Mouse (Mus musculus) frontal cortex, postnatal 14 days (tissue): ENCODE measurements around the gene Fhod1.

ENCODE experiments used
- DNase-seq, 2 experiments: peaks; one replicate each; pipeline ENCODE4 v3.0.0; 2022; ENCODE audit warnings: low spot score in 2 of 2

Fhod1 gene

GRCm38 (mm10) chr8:105347428-105348221 lies at the start of gene Fhod1:
TSS of gene Fhod1 (minus strand) at chr8:105347953.
- peak; percentile 81 to 82 for DNase-seq

- no peak for DNase-seq
Measured at GRCm38 (mm10) chr8:105393915-105394314, 46.2 kb upstream of the Fhod1 start.

DNA sequence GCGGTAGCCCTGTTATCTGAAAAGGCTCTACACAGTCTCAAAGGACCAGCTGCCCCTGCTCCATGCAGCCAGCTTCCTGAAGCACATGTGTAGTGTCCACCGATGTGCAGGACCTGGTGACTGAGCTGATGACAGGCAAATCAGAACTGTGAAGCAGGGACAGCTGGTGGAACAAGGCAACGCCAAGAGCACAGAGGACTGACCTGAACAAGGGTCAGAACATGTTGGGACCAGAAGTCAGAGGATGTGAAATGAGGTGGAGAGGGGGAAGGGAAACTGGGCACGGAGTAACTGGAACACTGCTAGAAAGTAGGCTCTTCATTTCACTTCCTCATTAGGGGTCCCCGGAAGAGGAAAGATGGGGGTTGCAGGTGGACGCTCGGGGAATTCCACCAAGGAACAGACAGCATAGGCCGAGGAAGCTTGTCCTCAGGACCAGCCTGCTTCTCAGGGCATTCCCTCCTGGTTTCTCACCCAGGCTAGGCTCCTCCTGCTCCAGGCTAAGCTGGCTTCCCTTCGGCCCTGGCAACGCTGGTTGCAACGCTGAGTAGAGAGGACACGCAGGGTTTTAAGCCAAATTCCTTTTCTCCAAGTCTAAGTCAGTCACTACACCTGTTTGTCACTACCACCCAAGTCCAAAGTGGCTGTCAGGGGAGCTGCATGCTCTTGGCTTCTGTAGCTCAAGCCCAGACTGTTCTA lies 45.5 kb upstream of the Fhod1 start:
- no peak for DNase-seq

GRCm38 (mm10) chr8:105389096-105389495 lies 41.3 kb upstream of the Fhod1 start:
- DNase-seq, result no peak

DNA sequence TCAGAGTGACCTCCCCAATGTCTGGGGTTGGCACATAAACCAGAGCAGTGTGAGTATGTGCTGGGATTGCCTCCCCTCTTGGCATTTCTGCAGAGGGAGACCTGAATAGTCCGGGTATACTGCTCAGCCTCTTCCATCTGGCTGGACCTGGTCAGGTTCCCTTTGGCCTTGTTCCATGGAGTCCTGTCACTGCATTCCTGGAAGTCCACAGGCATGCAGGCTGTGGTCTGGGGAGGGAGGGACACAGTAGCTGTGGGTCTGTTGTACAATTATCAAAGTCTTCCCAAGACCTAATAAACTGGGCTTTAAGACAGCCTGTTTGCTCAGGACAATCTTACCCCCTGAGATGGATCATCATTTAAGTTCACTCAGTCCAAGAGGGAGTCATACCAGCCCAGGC lies 39.4 kb upstream of the Fhod1 start:
- no peak for DNase-seq

DNA sequence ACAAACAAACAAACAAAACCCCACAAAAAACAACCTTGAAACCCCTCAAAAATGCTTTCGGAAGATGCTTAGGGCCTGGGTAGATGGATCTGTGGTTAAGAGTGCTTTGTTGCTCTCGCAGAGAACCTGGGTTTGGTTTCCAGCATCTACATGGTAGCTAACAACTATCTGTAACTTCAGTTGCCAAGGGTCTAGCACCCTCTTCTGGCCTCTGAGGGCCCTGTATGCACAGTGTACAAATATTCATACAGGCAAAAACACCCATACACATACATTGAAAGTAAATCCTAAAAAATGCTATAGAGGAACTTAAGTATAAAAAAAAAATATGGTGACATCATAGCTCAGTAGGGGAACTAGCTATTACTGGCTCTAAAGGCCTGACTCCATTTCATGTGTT lies 36.3 kb upstream of the Fhod1 start:
- no peak for DNase-seq

DNA sequence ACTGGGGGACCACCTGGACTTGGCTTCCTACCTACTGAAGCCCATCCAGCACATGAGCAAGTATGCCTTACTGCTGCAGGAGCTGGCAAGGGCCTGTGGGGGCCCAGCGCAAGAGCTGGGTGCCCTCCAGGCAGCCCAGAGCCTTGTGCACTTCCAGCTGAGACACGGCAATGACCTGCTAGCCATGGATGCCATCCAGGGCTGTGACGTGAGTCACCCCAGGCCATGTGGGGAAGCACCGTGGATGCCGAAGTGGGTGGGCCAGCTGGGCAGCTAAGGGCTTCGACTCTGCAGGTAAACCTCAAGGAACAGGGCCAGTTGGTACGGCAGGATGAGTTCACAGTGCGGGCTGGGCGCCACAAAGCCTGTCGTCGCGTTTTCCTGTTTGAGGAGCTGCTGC lies 32.6 kb upstream of the Fhod1 start:
- DNase-seq, result no peak

DNA sequence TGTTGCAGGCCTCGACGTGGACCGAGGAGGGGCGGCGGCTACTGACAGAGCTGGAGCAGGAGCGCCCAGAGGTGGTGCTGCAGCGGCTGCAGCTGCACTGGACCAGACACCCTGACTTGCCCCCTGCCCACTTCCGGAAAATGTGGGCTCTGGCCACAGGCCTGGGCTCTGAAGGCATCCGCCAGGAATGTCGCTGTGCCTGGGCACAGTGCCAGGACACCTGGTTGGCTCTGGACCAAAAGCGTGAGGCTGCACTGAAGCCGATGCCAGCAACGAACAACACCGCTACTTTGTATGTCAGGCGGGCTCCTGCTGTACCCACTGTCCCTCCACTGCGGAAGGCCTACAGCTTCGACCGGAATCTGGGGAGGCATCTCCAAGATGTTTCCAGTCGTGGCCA lies 30.9 kb upstream of the Fhod1 start:
- DNase-seq, result peak; percentile 28 to 30

DNA sequence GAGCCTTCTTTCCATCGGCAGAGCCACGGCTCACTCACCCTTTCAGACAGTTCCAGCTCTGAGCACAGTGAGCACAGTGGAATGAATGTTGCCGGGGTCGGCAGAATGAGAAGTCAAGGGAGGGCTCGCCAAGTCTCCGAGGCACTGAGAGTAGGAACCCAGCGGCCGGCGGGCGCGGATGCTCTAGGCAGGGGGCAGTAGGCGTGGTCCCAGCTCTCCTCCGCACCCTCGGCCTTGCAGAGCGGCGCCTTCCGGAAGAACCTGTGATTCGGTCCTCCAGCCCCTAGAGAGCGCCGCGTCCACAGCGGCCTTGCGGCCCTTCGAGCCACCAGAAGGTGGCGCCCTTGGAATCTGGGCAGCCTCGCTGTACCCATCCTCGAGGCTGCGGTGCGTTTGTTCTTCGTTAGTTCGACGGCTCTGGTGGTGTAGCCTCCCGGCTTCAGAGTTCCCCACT lies 26.8 kb upstream of the Fhod1 start:
- no peak for DNase-seq

DNA sequence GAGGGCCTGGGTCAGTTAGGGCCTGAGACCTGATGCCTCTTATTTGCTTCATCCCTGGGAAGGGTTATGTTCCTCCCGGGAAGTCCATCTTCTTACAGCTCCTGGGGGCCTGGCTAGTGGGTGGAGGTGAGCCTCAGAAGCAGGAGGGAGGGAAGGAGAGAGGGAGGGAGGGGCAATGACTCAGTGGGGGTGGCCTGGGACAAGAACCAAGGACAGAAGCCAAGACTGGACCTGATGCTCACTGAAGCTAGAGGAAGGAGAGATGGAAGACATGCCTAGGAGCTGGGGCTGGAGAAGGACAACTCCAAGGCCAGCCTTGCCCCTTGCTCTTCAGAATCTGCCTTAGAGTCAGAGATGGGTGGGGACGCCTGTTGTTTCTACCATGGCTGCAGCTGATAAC lies 25.3 kb upstream of the Fhod1 start, which contains the start of gene Plekhg4:
Plekhg4 (plus strand) TSS at position 243 of the 400 bp plus-strand sequence.
- DNase-seq, result no peak

- no peak for DNase-seq
Measured at GRCm38 (mm10) chr8:105372473-105372872, 24.7 kb upstream of the Fhod1 start.

DNA sequence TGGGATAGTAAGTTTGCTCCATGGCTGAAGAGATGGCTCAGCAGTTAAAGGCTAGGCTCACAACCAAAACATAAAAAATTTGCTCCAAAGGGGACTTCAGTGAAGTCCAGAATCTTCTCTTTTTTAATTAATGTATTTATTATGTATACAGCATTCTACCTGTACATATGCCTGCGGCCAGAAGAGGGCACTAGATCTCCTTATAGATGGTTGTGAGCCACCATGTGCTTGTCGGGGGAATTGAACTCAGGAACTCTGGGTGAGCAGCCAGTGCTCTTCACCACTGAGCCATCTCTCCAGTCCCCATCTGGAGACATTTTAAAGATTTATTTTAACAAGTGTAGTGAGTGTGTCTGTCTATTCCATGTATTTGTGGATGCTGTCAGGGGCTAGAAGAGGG lies 19.4 kb upstream of the Fhod1 start:
- no peak for DNase-seq

GRCm38 (mm10) chr8:105361751-105362702 lies 14.3 kb upstream of the Fhod1 start:
- no peak for DNase-seq

- DNase-seq, result no peak
Measured at GRCm38 (mm10) chr8:105359646-105360045, 11.9 kb upstream of the Fhod1 start.

GRCm38 (mm10) chr8:105359208-105359607 lies 11.5 kb upstream of the Fhod1 start:
- DNase-seq, result no peak

DNA sequence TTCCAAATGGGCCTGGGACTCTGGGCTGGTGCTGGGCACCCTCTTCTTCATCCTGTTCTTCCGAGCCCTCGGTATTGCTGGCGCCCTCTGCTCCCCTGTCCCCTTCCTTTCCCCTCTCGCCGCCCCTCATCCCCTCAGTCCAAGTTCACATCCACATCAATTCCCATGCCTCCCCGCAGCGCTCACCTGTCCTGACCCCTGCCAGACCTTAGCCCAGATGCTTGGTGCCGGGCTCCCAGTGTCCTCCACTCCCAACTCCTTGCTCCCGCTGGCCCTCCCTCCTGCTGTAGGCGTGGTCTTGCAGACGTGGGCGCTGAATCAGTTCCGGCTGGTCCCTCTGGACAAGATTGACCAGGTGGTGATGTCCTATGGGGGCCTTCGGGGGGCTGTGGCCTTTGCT lies 8.9 kb upstream of the Fhod1 start:
- DNase-seq, result no peak

DNA sequence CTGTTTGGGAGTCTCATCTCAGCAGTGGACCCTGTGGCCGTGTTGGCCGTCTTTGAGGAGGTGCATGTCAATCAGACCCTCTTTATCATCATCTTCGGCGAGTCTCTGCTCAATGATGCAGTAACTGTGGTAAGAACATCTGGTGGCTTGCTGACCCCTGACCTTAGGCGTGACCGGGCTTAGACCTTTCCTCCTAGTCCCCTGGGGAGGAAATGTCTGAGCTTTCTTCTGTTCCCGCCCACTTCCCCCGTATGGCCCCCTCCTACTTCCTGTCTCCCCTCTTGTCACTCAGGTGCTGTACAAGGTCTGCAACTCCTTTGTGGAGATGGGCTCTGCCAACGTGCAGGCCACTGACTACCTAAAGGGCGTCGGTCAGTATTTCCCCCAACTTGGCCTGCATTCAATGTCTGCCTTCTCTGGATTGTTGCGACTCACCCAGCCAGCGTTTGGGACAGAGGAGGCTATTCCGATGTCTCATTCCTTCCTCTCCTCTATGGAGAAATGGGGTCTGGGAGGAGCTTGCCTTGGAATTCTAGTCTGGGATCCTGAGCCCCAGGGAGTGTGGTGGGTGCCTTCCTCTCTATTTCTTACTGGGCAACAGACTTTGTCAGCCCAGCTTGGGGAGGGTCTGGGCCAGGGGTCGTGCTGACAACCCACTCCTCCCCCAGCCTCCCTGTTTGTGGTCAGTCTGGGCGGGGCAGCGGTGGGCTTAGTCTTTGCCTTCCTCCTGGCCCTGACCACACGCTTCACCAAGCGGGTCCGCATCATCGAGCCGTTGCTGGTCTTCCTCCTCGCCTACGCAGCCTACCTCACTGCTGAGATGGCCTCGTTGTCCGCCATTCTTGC lies 7.6 kb upstream of the Fhod1 start:
- DNase-seq, result no peak

DNA sequence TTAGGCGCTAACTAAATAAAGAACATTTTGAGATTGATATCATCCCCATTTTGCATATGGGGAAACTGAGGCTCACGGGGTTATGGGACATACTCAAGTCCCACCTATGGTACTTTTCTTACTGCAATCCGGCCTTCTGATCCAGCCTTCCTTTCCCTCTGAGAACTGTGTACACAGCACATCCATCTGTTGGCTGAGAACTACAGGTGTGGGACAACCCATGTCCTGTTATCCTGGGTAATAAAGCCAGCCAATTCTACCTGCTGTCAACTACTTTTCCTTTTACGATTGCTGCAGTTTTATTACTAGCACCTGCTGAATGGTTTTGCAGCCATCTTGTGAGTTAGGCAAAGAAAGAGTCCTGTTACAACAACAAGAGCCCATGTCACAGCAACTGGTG lies 6.8 kb upstream of the Fhod1 start:
- DNase-seq, result no peak

- no peak for DNase-seq
Measured at GRCm38 (mm10) chr8:105353583-105354135, 5.9 kb upstream of the Fhod1 start.

- DNase-seq, result no peak
Measured at GRCm38 (mm10) chr8:105350186-105350585, 2.4 kb upstream of the Fhod1 start.
